Mouse (Mus musculus): ENCODE data around the gene Gm11596. TPM values are rescaled to one million over a fixed set of nuclear protein-coding genes. Genes with fewer than 3 reads are reported as not detected.
"Not testable (repeated sequence)": the region's sequence is repeated elsewhere in the genome, so short reads cannot be mapped to it uniquely, and the experiment has no call there.

The Gm11596 gene
- polyA plus RNA-seq (2015; fragmentation: Nextera tagmentation; extraction: Ambion mirVana) = not detected in 2 replicates

GRCm38 (mm10) chr11:99793367-99793766 is at the start of gene Gm11596:
TSS of gene Gm11596 (minus strand) at chr11:99793467.
- Histone ChIP-seq H3K9ac (replicated peaks) (no peak within 1 kb of the TSS), H3K4me1 (replicated peaks) (no peaks in the 10 kb centered on the region), H3K4me2 (replicated peaks) (no peak within 1 kb of the TSS), H3K27me3 (no peaks in the 10 kb centered on the region), H3K9me3 (no peaks in the 10 kb centered on the region), H3K36me3 (no peaks in the 10 kb centered on the region), H3K27ac (no peak within 1 kb of the TSS), H3K4me3 (replicated peaks) (no peak within 1 kb of the TSS)
- 83% methylated on average over 2 of the region's 2 CpGs for WGBS
- ATAC-seq = no peak

- no peaks in the 10 kb centered on the region for H3K36me3 ChIP-seq
- H3K27me3 ChIP-seq = no peaks in the 10 kb centered on the region
- no peaks in the 10 kb centered on the region for H3K9me3 ChIP-seq
- H3K27ac ChIP-seq = no peak overlapping the region
- H3K4me3 ChIP-seq (replicated peaks) = no peak overlapping the region
- 62% methylated on average over 1 of the region's 1 CpGs for whole genome bisulfite sequencing
- H3K4me1 ChIP-seq (replicated peaks) = no peaks in the 10 kb centered on the region
- no peak for ATAC-seq
- no peak overlapping the region for H3K9ac ChIP-seq (replicated peaks)
- H3K4me2 ChIP-seq (replicated peaks) = no peak overlapping the region
These were observed 48.9 kb upstream of the Gm11596 start for GRCm38 (mm10) chr11:99842185-99842584.

GRCm38 (mm10) chr11:99837966-99838365 is 44.7 kb upstream of the Gm11596 start, which contains the start of gene 2300003K06Rik:
TSS of gene 2300003K06Rik (minus strand) at chr11:99838066.
- Histone ChIP-seq H3K36me3 (no peaks in the 10 kb centered on the region), H3K9me3 (no peaks in the 10 kb centered on the region), H3K27me3 (no peaks in the 10 kb centered on the region), H3K4me3 (replicated peaks) (no peak within 1 kb of the TSS), H3K4me2 (replicated peaks) (no peak within 1 kb of the TSS), H3K9ac (replicated peaks) (no peak within 1 kb of the TSS), H3K4me1 (replicated peaks) (no peaks in the 10 kb centered on the region), H3K27ac (no peak within 1 kb of the TSS)
- no peak for ATAC-seq
- WGBS = 88% methylated on average over 1 of the region's 1 CpGs

- not testable (repeated sequence) for H3K9ac ChIP-seq (replicated peaks); H3K27me3 ChIP-seq; H3K4me3 ChIP-seq (replicated peaks); H3K9me3 ChIP-seq; ATAC-seq; H3K4me2 ChIP-seq (replicated peaks); H3K36me3 ChIP-seq; H3K4me1 ChIP-seq (replicated peaks); H3K27ac ChIP-seq
- 89% methylated on average over 2 of the region's 2 CpGs for WGBS
These were observed 22.3 kb upstream of the Gm11596 start, which contains the start of gene Gm11564 for GRCm38 (mm10) chr11:99815566-99815965. TSS of gene Gm11564 (minus strand) at chr11:99815666.

GRCm38 (mm10) chr11:99809792-99810191 is 16.5 kb upstream of the Gm11596 start, which contains the start of gene Krtap4-13:
TSS of gene Krtap4-13 (minus strand) at chr11:99809892.
- not testable (repeated sequence) for H3K27me3 ChIP-seq; ATAC-seq; H3K36me3 ChIP-seq; H3K27ac ChIP-seq; H3K9ac ChIP-seq (replicated peaks); H3K4me3 ChIP-seq (replicated peaks); H3K4me1 ChIP-seq (replicated peaks); H3K4me2 ChIP-seq (replicated peaks); H3K9me3 ChIP-seq

- WGBS = no CpG with 5 or more reads among the region's 1 CpGs
- not testable (repeated sequence) for H3K4me3 ChIP-seq (replicated peaks); H3K27ac ChIP-seq; H3K9ac ChIP-seq (replicated peaks); H3K4me2 ChIP-seq (replicated peaks); ATAC-seq; H3K9me3 ChIP-seq; H3K4me1 ChIP-seq (replicated peaks); H3K27me3 ChIP-seq; H3K36me3 ChIP-seq
These were observed 11.1 kb upstream of the Gm11596 start, which contains the start of gene Gm11554 for GRCm38 (mm10) chr11:99804346-99804745. TSS of gene Gm11554 (minus strand) at chr11:99804446.

- H3K9me3 ChIP-seq; H3K36me3 ChIP-seq; H3K4me3 ChIP-seq (replicated peaks); ATAC-seq; H3K27ac ChIP-seq; H3K27me3 ChIP-seq; H3K4me2 ChIP-seq (replicated peaks); H3K4me1 ChIP-seq (replicated peaks); H3K9ac ChIP-seq (replicated peaks): not testable (repeated sequence)
- WGBS = no CpG with 5 or more reads among the region's 1 CpGs
These were observed 5.6 kb upstream of the Gm11596 start, which contains the start of gene Gm11569 for GRCm38 (mm10) chr11:99798832-99799231. TSS of gene Gm11569 (minus strand) at chr11:99798932.

GRCm38 (mm10) chr11:99784900-99785299 is 8.4 kb downstream of the Gm11596 start, which contains the start of gene Krtap4-9:
TSS of gene Krtap4-9 (plus strand) at chr11:99785200.
- not testable (repeated sequence) for H3K27ac ChIP-seq

GRCm38 (mm10) chr11:99780604-99781003 is 12.7 kb downstream of the Gm11596 start, which contains the start of gene Krtap4-8:
TSS of gene Krtap4-8 (minus strand) at chr11:99780704.
- 96% methylated on average over 2 of the region's 2 CpGs for WGBS
- no peak within 1 kb of the TSS for H3K27ac ChIP-seq
- H3K36me3 ChIP-seq = no peaks in the 10 kb centered on the region

More at GRCm38 (mm10) chr11:99784900-99785299, 8.4 kb downstream of the Gm11596 start, which contains the start of gene Krtap4-9:
- H3K9me3 ChIP-seq; H3K4me3 ChIP-seq (replicated peaks); H3K4me1 ChIP-seq (replicated peaks); H3K27me3 ChIP-seq; H3K9ac ChIP-seq (replicated peaks); H3K4me2 ChIP-seq (replicated peaks); ATAC-seq; H3K36me3 ChIP-seq: not testable (repeated sequence)

GRCm38 (mm10) chr11:99778401-99778800 is 14.9 kb downstream of the Gm11596 start:
- no peak overlapping the region for H3K4me2 ChIP-seq (replicated peaks)
- H3K4me1 ChIP-seq (replicated peaks) = no peaks in the 10 kb centered on the region
- no peaks in the 10 kb centered on the region for H3K36me3 ChIP-seq
- ATAC-seq = no peak
- no peak overlapping the region for H3K27ac ChIP-seq
- no peaks in the 10 kb centered on the region for H3K9me3 ChIP-seq
- no peak overlapping the region for H3K4me3 ChIP-seq (replicated peaks)
- H3K9ac ChIP-seq (replicated peaks) = no peak overlapping the region
- H3K27me3 ChIP-seq = no peaks in the 10 kb centered on the region
- WGBS = 53% methylated on average over 7 of the region's 7 CpGs

More at GRCm38 (mm10) chr11:99780604-99781003, 12.7 kb downstream of the Gm11596 start, which contains the start of gene Krtap4-8:
- Histone ChIP-seq H3K4me2 (replicated peaks) (no peak within 1 kb of the TSS), H3K4me1 (replicated peaks) (no peaks in the 10 kb centered on the region), H3K4me3 (replicated peaks) (no peak within 1 kb of the TSS), H3K9ac (replicated peaks) (no peak within 1 kb of the TSS), H3K9me3 (no peaks in the 10 kb centered on the region), H3K27me3 (no peaks in the 10 kb centered on the region)
- ATAC-seq = no peak

- H3K4me3 ChIP-seq (replicated peaks); H3K9me3 ChIP-seq; H3K4me2 ChIP-seq (replicated peaks); H3K27me3 ChIP-seq; H3K9ac ChIP-seq (replicated peaks); ATAC-seq; H3K4me1 ChIP-seq (replicated peaks); H3K36me3 ChIP-seq; H3K27ac ChIP-seq: not testable (repeated sequence)
These were observed 20.5 kb downstream of the Gm11596 start, which contains the start of gene Gm11595 for GRCm38 (mm10) chr11:99772813-99773212. TSS of gene Gm11595 (minus strand) at chr11:99772913.

GRCm38 (mm10) chr11:99768410-99768809 is 24.9 kb downstream of the Gm11596 start:
- no peak overlapping the region for H3K27ac ChIP-seq
- H3K4me2 ChIP-seq (replicated peaks) = no peak overlapping the region
- WGBS = 95% methylated on average over 2 of the region's 2 CpGs
- no peak overlapping the region for H3K4me3 ChIP-seq (replicated peaks)
- ATAC-seq = no peak
- no peaks in the 10 kb centered on the region for H3K27me3 ChIP-seq
- H3K9ac ChIP-seq (replicated peaks) = no peak overlapping the region
- no peaks in the 10 kb centered on the region for H3K9me3 ChIP-seq
- H3K4me1 ChIP-seq (replicated peaks) = no peaks in the 10 kb centered on the region
- H3K36me3 ChIP-seq = no peaks in the 10 kb centered on the region

GRCm38 (mm10) chr11:99758877-99759276 is 34.4 kb downstream of the Gm11596 start:
- Histone ChIP-seq H3K4me3 (replicated peaks) (no peak overlapping the region), H3K27me3 (no peaks in the 10 kb centered on the region)
- WGBS = 97% methylated on average over 1 of the region's 1 CpGs

More at GRCm38 (mm10) chr11:99758877-99759276, 34.4 kb downstream of the Gm11596 start:
- Histone ChIP-seq H3K4me1 (replicated peaks) (no peaks in the 10 kb centered on the region), H3K9ac (replicated peaks) (no peak overlapping the region), H3K27ac (no peak overlapping the region), H3K9me3 (no peaks in the 10 kb centered on the region), H3K4me2 (replicated peaks) (no peak overlapping the region), H3K36me3 (no peaks in the 10 kb centered on the region)
- no peak for ATAC-seq
